Mouse (Mus musculus): ENCODE results near the gene Gli2. TPM values are rescaled to one million over a fixed set of nuclear protein-coding genes. Genes with fewer than 3 reads are reported as not detected.

The Gli2 gene
- polyA plus RNA-seq, 1 experiment, result 1.6 TPM

GRCm38 (mm10) chr1:119035931-119036330 lies 17.5 kb downstream of the Gli2 start:
- TF ChIP-seq POLR2A (IDR thresholded peaks at IDR 0.05; ENCODE audit: extremely low read depth, insufficient read depth, low read length) (no peak), CTCF (IDR thresholded peaks at IDR 0.05; ENCODE audit: extremely low read depth, insufficient read depth, low read length) (no peak)
- Histone ChIP-seq H3K4me3 (ENCODE audit: insufficient read depth, low read length) (no peak overlapping the region), H3K4me1 (ENCODE audit: control insufficient read depth, insufficient read depth, low read length) (no peaks in the 10 kb centered on the region), H3K27ac (ENCODE audit: insufficient read depth, low read length) (no peak overlapping the region)

- no peak overlapping the region for H3K27ac ChIP-seq (ENCODE audit: insufficient read depth, low read length)
- no peak overlapping the region for H3K4me3 ChIP-seq (ENCODE audit: insufficient read depth, low read length)
- no peaks in the 10 kb centered on the region for H3K4me1 ChIP-seq (ENCODE audit: control insufficient read depth, insufficient read depth, low read length)
- TF ChIP-seq POLR2A (IDR thresholded peaks at IDR 0.05; ENCODE audit: extremely low read depth, insufficient read depth, low read length), result no peak
- no peak for TF ChIP-seq CTCF (IDR thresholded peaks at IDR 0.05; ENCODE audit: extremely low read depth, insufficient read depth, low read length)
Observed at GRCm38 (mm10) chr1:119035301-119035700, 18.1 kb downstream of the Gli2 start.

GRCm38 (mm10) chr1:119034163-119034705 lies 19.2 kb downstream of the Gli2 start:
- TF ChIP-seq CTCF (IDR thresholded peaks at IDR 0.05; ENCODE audit: extremely low read depth, insufficient read depth, low read length) (no peak), POLR2A (IDR thresholded peaks at IDR 0.05; ENCODE audit: extremely low read depth, insufficient read depth, low read length) (no peak)
- 0 out of 2 replicates have a peak overlapping the region, but pooled peaks have one; percentile 2 for H3K27ac ChIP-seq (ENCODE audit: insufficient read depth, low read length)
- H3K4me1 ChIP-seq (ENCODE audit: control insufficient read depth, insufficient read depth, low read length), result no peaks in the 10 kb centered on the region
- no peak overlapping the region for H3K4me3 ChIP-seq (ENCODE audit: insufficient read depth, low read length)

GRCm38 (mm10) chr1:119033450-119034162 lies 19.8 kb downstream of the Gli2 start:
- no peak overlapping the region for H3K27ac ChIP-seq (ENCODE audit: insufficient read depth, low read length)
- no peaks in the 10 kb centered on the region for H3K4me1 ChIP-seq (ENCODE audit: control insufficient read depth, insufficient read depth, low read length)
- TF ChIP-seq POLR2A (IDR thresholded peaks at IDR 0.05; ENCODE audit: extremely low read depth, insufficient read depth, low read length) (no peak), CTCF (IDR thresholded peaks at IDR 0.05; ENCODE audit: extremely low read depth, insufficient read depth, low read length) (no peak)
- no peak overlapping the region for H3K4me3 ChIP-seq (ENCODE audit: insufficient read depth, low read length)

- Histone ChIP-seq H3K4me3 (ENCODE audit: insufficient read depth, low read length) (no peak overlapping the region), H3K4me1 (ENCODE audit: control insufficient read depth, insufficient read depth, low read length) (no peaks in the 10 kb centered on the region), H3K27ac (ENCODE audit: insufficient read depth, low read length) (no peak overlapping the region)
- TF ChIP-seq POLR2A (IDR thresholded peaks at IDR 0.05; ENCODE audit: extremely low read depth, insufficient read depth, low read length) (no peak), CTCF (IDR thresholded peaks at IDR 0.05; ENCODE audit: extremely low read depth, insufficient read depth, low read length) (no peak)
Observed at GRCm38 (mm10) chr1:119031185-119031584, 22.2 kb downstream of the Gli2 start.

GRCm38 (mm10) chr1:119025647-119026358 lies 27.6 kb downstream of the Gli2 start:
- no peak overlapping the region for H3K27ac ChIP-seq (ENCODE audit: insufficient read depth, low read length)
- TF ChIP-seq POLR2A (IDR thresholded peaks at IDR 0.05; ENCODE audit: extremely low read depth, insufficient read depth, low read length), result no peak
- TF ChIP-seq CTCF (IDR thresholded peaks at IDR 0.05; ENCODE audit: extremely low read depth, insufficient read depth, low read length), result no peak
- H3K4me3 ChIP-seq (ENCODE audit: insufficient read depth, low read length), result no peak overlapping the region
- H3K4me1 ChIP-seq (ENCODE audit: control insufficient read depth, insufficient read depth, low read length), result no peaks in the 10 kb centered on the region

- H3K27ac ChIP-seq (ENCODE audit: insufficient read depth, low read length), result no peak overlapping the region
- TF ChIP-seq CTCF (IDR thresholded peaks at IDR 0.05; ENCODE audit: extremely low read depth, insufficient read depth, low read length) (no peak), POLR2A (IDR thresholded peaks at IDR 0.05; ENCODE audit: extremely low read depth, insufficient read depth, low read length) (no peak)
- H3K4me1 ChIP-seq (ENCODE audit: control insufficient read depth, insufficient read depth, low read length), result no peaks in the 10 kb centered on the region
- no peak overlapping the region for H3K4me3 ChIP-seq (ENCODE audit: insufficient read depth, low read length)
Observed at GRCm38 (mm10) chr1:119022311-119022710, 31.1 kb downstream of the Gli2 start.

GRCm38 (mm10) chr1:119020092-119020491 lies 33.3 kb downstream of the Gli2 start:
- Histone ChIP-seq H3K27ac (ENCODE audit: insufficient read depth, low read length) (no peak overlapping the region), H3K4me3 (ENCODE audit: insufficient read depth, low read length) (no peak overlapping the region), H3K4me1 (ENCODE audit: control insufficient read depth, insufficient read depth, low read length) (0 out of 2 replicates have a peak, but pooled peaks cover 3% of the 10 kb centered on the region)
- TF ChIP-seq CTCF (IDR thresholded peaks at IDR 0.05; ENCODE audit: extremely low read depth, insufficient read depth, low read length), result no peak
- TF ChIP-seq POLR2A (IDR thresholded peaks at IDR 0.05; ENCODE audit: extremely low read depth, insufficient read depth, low read length), result no peak

- Histone ChIP-seq H3K4me1 (ENCODE audit: control insufficient read depth, insufficient read depth, low read length) (0 out of 2 replicates have a peak, but pooled peaks cover 3% of the 10 kb centered on the region), H3K4me3 (ENCODE audit: insufficient read depth, low read length) (no peak overlapping the region), H3K27ac (ENCODE audit: insufficient read depth, low read length) (no peak overlapping the region)
- TF ChIP-seq CTCF (IDR thresholded peaks at IDR 0.05; ENCODE audit: extremely low read depth, insufficient read depth, low read length), result no peak
- no peak for TF ChIP-seq POLR2A (IDR thresholded peaks at IDR 0.05; ENCODE audit: extremely low read depth, insufficient read depth, low read length)
Observed at GRCm38 (mm10) chr1:119019056-119019455, 34.4 kb downstream of the Gli2 start.

Data from cortical plate, adult 2 months (tissue).